Mouse (Mus musculus): ENCODE measurements around the gene Ralgds. TPM values are rescaled to one million over a fixed set of nuclear protein-coding genes. Genes with fewer than 3 reads are reported as not detected.

The Ralgds gene
- polyA plus RNA-seq (2015; fragmentation: Nextera tagmentation; extraction: Ambion mirVana): 11.5 and 15.6 TPM in 2 replicates

GRCm38 (mm10) chr2:28512798-28513401 is at the start of gene Ralgds:
Gene Ralgds (plus strand): TSS chr2:28513125.
- TF ChIP-seq CTCF (IDR thresholded peaks at IDR 0.05; ENCODE audit: low read depth): peak; percentile 36; the same call in 1 of the 2 replicates
- Histone ChIP-seq H3K36me3 (ENCODE audit: control insufficient read depth, insufficient read depth) (no peaks in the 10 kb centered on the region; the same call in 1 of the 2 replicates), H3K27ac (ENCODE audit: low read depth, low read length) (peak within 1 kb of the TSS; percentile 81), H3K4me2 (replicated peaks; ENCODE audit: low read depth) (peak within 1 kb of the TSS; percentile 98), H3K9me3 (ENCODE audit: control insufficient read depth) (no peaks in the 10 kb centered on the region), H3K27me3 (replicated peaks; ENCODE audit: control insufficient read depth, insufficient read depth, low read length) (no peaks in the 10 kb centered on the region), H3K4me3 (ENCODE audit: low read depth, low read length) (peak within 1 kb of the TSS; percentile 63), H3K4me1 (replicated peaks; ENCODE audit: control insufficient read depth, insufficient read depth, low read length) (peaks cover 5% of the 10 kb centered on the region), H3K9ac (ENCODE audit: low read depth, low read length) (peak within 1 kb of the TSS; percentile 72)
- ATAC-seq: peak; percentile 59
- WGBS: under 1% methylated on average over 40 of the region's 71 CpGs

- 57% methylated on average over 3 of the region's 3 CpGs for WGBS
- Histone ChIP-seq H3K4me2 (replicated peaks; ENCODE audit: low read depth) (no peak overlapping the region), H3K36me3 (ENCODE audit: control insufficient read depth, insufficient read depth) (no peaks in the 10 kb centered on the region), H3K27me3 (replicated peaks; ENCODE audit: control insufficient read depth, insufficient read depth, low read length) (peaks cover 6% of the 10 kb centered on the region; the same call in 1 of the 2 replicates), H3K27ac (ENCODE audit: low read depth, low read length) (no peak overlapping the region), H3K4me3 (ENCODE audit: low read depth, low read length) (no peak overlapping the region), H3K9ac (ENCODE audit: low read depth, low read length) (no peak overlapping the region), H3K4me1 (replicated peaks; ENCODE audit: control insufficient read depth, insufficient read depth, low read length) (peaks cover 7% of the 10 kb centered on the region; the same call in 1 of the 2 replicates), H3K9me3 (ENCODE audit: control insufficient read depth) (no peaks in the 10 kb centered on the region)
- no peak for ATAC-seq
- peak; percentile 74 for TF ChIP-seq CTCF (IDR thresholded peaks at IDR 0.05; ENCODE audit: low read depth)
These were observed 49.0 kb upstream of the Ralgds start for GRCm38 (mm10) chr2:28463919-28464318.

GRCm38 (mm10) chr2:28464919-28465318 is 48.0 kb upstream of the Ralgds start:
- Histone ChIP-seq H3K27ac (ENCODE audit: low read depth, low read length) (no peak overlapping the region), H3K36me3 (ENCODE audit: control insufficient read depth, insufficient read depth) (peaks cover 10% of the 10 kb centered on the region; the same call in 1 of the 2 replicates), H3K9ac (ENCODE audit: low read depth, low read length) (no peak overlapping the region), H3K9me3 (ENCODE audit: control insufficient read depth) (no peaks in the 10 kb centered on the region), H3K4me1 (replicated peaks; ENCODE audit: control insufficient read depth, insufficient read depth, low read length) (peaks cover 8% of the 10 kb centered on the region; the same call in 1 of the 2 replicates), H3K4me3 (ENCODE audit: low read depth, low read length) (no peak overlapping the region), H3K27me3 (replicated peaks; ENCODE audit: control insufficient read depth, insufficient read depth, low read length) (peaks cover 6% of the 10 kb centered on the region; the same call in 1 of the 2 replicates), H3K4me2 (replicated peaks; ENCODE audit: low read depth) (no peak overlapping the region)
- no peak for TF ChIP-seq CTCF (IDR thresholded peaks at IDR 0.05; ENCODE audit: low read depth)
- WGBS: 78% methylated on average over 9 of the region's 9 CpGs
- no peak for ATAC-seq

GRCm38 (mm10) chr2:28465836-28466518 is 46.9 kb upstream of the Ralgds start, which contains the start of gene 1700007K13Rik:
Gene 1700007K13Rik (minus strand): TSS chr2:28466332.
- TF ChIP-seq CTCF (IDR thresholded peaks at IDR 0.05; ENCODE audit: low read depth): no peak
- H3K9ac ChIP-seq (ENCODE audit: low read depth, low read length): no peak within 1 kb of the TSS

GRCm38 (mm10) chr2:28467860-28468485 is 45.0 kb upstream of the Ralgds start, which contains the start of gene Mrps2:
Gene Mrps2 (plus strand): TSS chr2:28468066.
- peak; percentile 83 for ATAC-seq
- TF ChIP-seq CTCF (IDR thresholded peaks at IDR 0.05; ENCODE audit: low read depth): peak; percentile 98
- H3K9ac ChIP-seq (ENCODE audit: low read depth, low read length): peak within 1 kb of the TSS; percentile 67
- WGBS: under 1% methylated on average over 52 of the region's 52 CpGs
- peaks cover 6% of the 10 kb centered on the region; the same call in 1 of the 2 replicates for H3K27me3 ChIP-seq (replicated peaks; ENCODE audit: control insufficient read depth, insufficient read depth, low read length)
- H3K9me3 ChIP-seq (ENCODE audit: control insufficient read depth): no peaks in the 10 kb centered on the region
- H3K4me3 ChIP-seq (ENCODE audit: low read depth, low read length): peak within 1 kb of the TSS; percentile 74
- peaks cover 23% of the 10 kb centered on the region; the same call in 1 of the 2 replicates for H3K36me3 ChIP-seq (ENCODE audit: control insufficient read depth, insufficient read depth)
- H3K27ac ChIP-seq (ENCODE audit: low read depth, low read length): no peak within 1 kb of the TSS
- H3K4me2 ChIP-seq (replicated peaks; ENCODE audit: low read depth): peak within 1 kb of the TSS; percentile 76
- H3K4me1 ChIP-seq (replicated peaks; ENCODE audit: control insufficient read depth, insufficient read depth, low read length): peaks cover 8% of the 10 kb centered on the region; the same call in 1 of the 2 replicates

More at GRCm38 (mm10) chr2:28465836-28466518, 46.9 kb upstream of the Ralgds start, which contains the start of gene 1700007K13Rik:
- Histone ChIP-seq H3K9me3 (ENCODE audit: control insufficient read depth) (no peaks in the 10 kb centered on the region), H3K4me1 (replicated peaks; ENCODE audit: control insufficient read depth, insufficient read depth, low read length) (peaks cover 8% of the 10 kb centered on the region; the same call in 1 of the 2 replicates), H3K4me3 (ENCODE audit: low read depth, low read length) (peak within 1 kb of the TSS; percentile 21), H3K27me3 (replicated peaks; ENCODE audit: control insufficient read depth, insufficient read depth, low read length) (peaks cover 6% of the 10 kb centered on the region; the same call in 1 of the 2 replicates), H3K36me3 (ENCODE audit: control insufficient read depth, insufficient read depth) (peaks cover 19% of the 10 kb centered on the region; the same call in 1 of the 2 replicates), H3K27ac (ENCODE audit: low read depth, low read length) (no peak within 1 kb of the TSS), H3K4me2 (replicated peaks; ENCODE audit: low read depth) (peak within 1 kb of the TSS; percentile 64)
- 6% methylated on average over 25 of the region's 25 CpGs for WGBS
- peak; percentile 62 for ATAC-seq

Measured in intestine, postnatal 0 days (tissue).